ENCODE assay signal across 27 mouse cellular contexts in the genomic region with DNA sequence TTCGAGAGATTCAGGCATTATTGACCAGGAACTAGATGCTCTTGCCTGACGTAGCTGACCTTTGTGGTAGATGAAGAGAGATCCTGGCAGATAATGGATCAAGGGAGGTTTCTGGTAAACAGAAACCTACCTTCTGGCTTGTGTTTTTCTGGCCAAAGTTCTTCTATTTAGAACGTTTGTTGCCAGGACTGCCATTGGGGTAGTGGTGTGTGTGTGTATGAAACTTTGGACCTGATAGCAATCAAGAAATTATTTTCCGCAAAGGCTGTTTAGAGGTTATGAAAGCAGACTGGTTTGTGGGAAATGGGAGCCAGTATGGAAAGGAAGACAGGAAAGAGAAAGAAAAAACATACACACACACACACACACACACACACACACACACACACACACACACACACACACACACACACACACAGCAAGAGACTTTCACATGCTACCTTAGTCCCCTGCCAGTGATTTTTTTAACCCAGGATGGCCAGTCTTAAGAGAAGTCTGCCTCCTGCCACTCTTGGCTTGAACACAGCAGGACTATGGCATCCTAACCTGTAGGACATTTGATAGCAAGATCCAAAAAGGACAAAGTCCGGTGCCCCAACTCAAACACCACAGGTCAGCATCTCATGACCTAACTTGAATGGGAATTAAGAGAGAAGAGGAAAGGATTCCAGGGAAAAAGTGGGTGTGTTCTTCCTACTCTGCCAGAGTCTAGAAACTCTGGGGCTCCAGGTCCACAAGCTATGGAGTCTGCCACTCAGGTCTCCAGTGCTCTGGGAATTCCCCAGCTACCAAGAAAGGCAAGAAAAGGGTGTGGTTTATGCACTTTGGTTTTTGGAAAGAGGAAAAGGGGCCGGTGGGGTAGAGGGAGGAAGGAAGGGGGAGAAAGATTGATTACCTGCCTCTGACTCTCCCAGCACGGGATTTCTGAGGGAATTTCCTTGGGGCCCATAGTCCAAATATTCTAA. TPM values are rescaled to one million over a fixed set of nuclear protein-coding genes. Genes with fewer than 3 reads are reported as not detected.
DNase-seq lines count a peak whose midpoint lies in the region; ATAC-seq and TF ChIP-seq lines count a peak whose summit lies in the region.
"Had no signal": no experiment of that assay in that cellular context is flagged by ENCODE, and none has a peak within 500 bp of the region (broad histone marks: within the 10 kb centered on the region; RNA-seq: fewer than 3 reads in every experiment).

No protein-coding gene starts in this region.

- H3K27ac ChIP-seq in liver, adult 2 months (replicated peaks; ENCODE audit: insufficient read depth, low read depth, low read length), result peak overlapping the region; percentile 94
- peak overlapping the region; percentile 43 for H3K27ac ChIP-seq in intestine, embryonic 16.5 days (ENCODE audit: low read length)
- H3K27ac ChIP-seq in liver, embryonic 14.5 days, result no peak overlapping the region
- H3K27ac ChIP-seq in gastrocnemius, adult 2 months, result no peak overlapping the region
- H3K27ac ChIP-seq: forebrain, embryonic 15.5 days; heart, embryonic 13.5 days; hindbrain, embryonic 10.5 days; hindbrain, embryonic 15.5 days; layer of hippocampus, adult 2 months; left cerebral cortex, adult 2 months; limb, embryonic 12.5 days had no signal

- peak overlapping the region; percentile 51 for H3K9ac ChIP-seq in liver, adult 2 months (ENCODE audit: low read depth, low read length)
- H3K9ac ChIP-seq in intestine, embryonic 16.5 days (ENCODE audit: low read depth, low read length), result no peak overlapping the region
- H3K9ac ChIP-seq in liver, embryonic 14.5 days (replicated peaks), result no peak overlapping the region
- H3K9ac ChIP-seq: forebrain, embryonic 15.5 days; heart, embryonic 13.5 days; hindbrain, embryonic 15.5 days; limb, embryonic 12.5 days had no signal

- ATAC-seq in intestine, embryonic 16.5 days, result peak; percentile 64
- no peak for ATAC-seq in liver, embryonic 14.5 days (ENCODE audit: insufficient read depth)
- ATAC-seq: activated CD4-positive, CD25-positive, alpha-beta regulatory T cell, adult 4 months; forebrain, embryonic 15.5 days; inflammation-experienced regulatory T-cells, adult 6 months had no signal

- 13% methylated on average over 7 of the region's 7 CpGs for WGBS in liver, adult 2 months
- WGBS in intestine, embryonic 16.5 days, result 41% methylated on average over 7 of the region's 7 CpGs
- 31% methylated on average over 7 of the region's 7 CpGs for WGBS in liver, embryonic 14.5 days (ENCODE audit: insufficient replicate concordance)

- TF ChIP-seq EP300 in liver, embryonic 14.5 days (IDR thresholded peaks at IDR 0.05; ENCODE audit: low read depth), result no peak

- peaks cover 13% of the 10 kb centered on the region for H3K4me1 ChIP-seq in liver, adult 2 months (ENCODE audit: control insufficient read depth, insufficient read depth, low read length)
- H3K4me1 ChIP-seq in intestine, embryonic 16.5 days (ENCODE audit: control insufficient read depth, insufficient read depth, low read length), result peaks cover 13% of the 10 kb centered on the region; the same call in 1 of the 2 replicates
- H3K4me1 ChIP-seq in liver, embryonic 14.5 days (replicated peaks; ENCODE audit: control insufficient read depth in 2 of 2, insufficient read depth in 2 of 2, low read length in 1 of 2), result 0 out of 4 replicates have a peak, but pooled peaks cover 0 to 3% of the 10 kb centered on the region in 2 experiments
- H3K4me1 ChIP-seq: forebrain, embryonic 15.5 days; heart, embryonic 13.5 days; limb, embryonic 12.5 days had no signal

- TF ChIP-seq POLR2A in liver, adult 2 months (IDR thresholded peaks at IDR 0.05; ENCODE audit: extremely low read depth, insufficient read depth, low read length), result no peak

- no peak overlapping the region for H3K4me2 ChIP-seq in intestine, embryonic 16.5 days (ENCODE audit: low read depth, low read length)
- H3K4me2 ChIP-seq in liver, embryonic 14.5 days (ENCODE audit: low read depth), result peak overlapping the region; percentile 3; the same call in 1 of the 2 replicates
- H3K4me2 ChIP-seq: forebrain, embryonic 15.5 days; heart, embryonic 13.5 days; hindbrain, embryonic 15.5 days; limb, embryonic 12.5 days had no signal

- H3K4me3 ChIP-seq in liver, adult 2 months (ENCODE audit: insufficient read depth, low read depth, low read length), result peak overlapping the region; percentile 37; the same call in 1 of the 2 replicates
- no peak overlapping the region for H3K4me3 ChIP-seq in intestine, embryonic 16.5 days (ENCODE audit: low read length)
- H3K4me3 ChIP-seq in liver, embryonic 14.5 days (ENCODE audit: insufficient read depth in 1 of 2, low read depth in 2 of 2, low read length in 2 of 2), result no peak overlapping the region
- no peak overlapping the region for H3K4me3 ChIP-seq in gastrocnemius, adult 2 months
- H3K4me3 ChIP-seq: forebrain, embryonic 15.5 days; heart, embryonic 13.5 days; hindbrain, embryonic 10.5 days; hindbrain, embryonic 15.5 days; layer of hippocampus, adult 2 months; left cerebral cortex, adult 2 months; limb, embryonic 12.5 days had no signal

- peak; percentile 99 for DNase-seq in liver, adult 2 months (ENCODE audit: extremely low read depth, low read depth, low spot score)
- DNase-seq in liver, result no peak
- DNase-seq in liver, embryonic 14.5 days (ENCODE audit: low read depth in 3 of 3, low spot score in 3 of 3), result no peak
- no peak for DNase-seq in gastrocnemius, adult 2 months
- no peak for DNase-seq in cerebellum, postnatal 4 days (ENCODE audit: low spot score in 2 of 2)
- DNase-seq in right cerebral cortex, postnatal 10 days (ENCODE audit: low spot score in 2 of 2), result no peak
- DNase-seq: adrenal gland, adult 8-10 months; cerebellum, adult 8-10 months; cerebellum, postnatal 25 days; heart, postnatal 10 days; kidney, postnatal 25 days; lung, adult 18-20 months; lung, postnatal 10 days; midbrain, embryonic 14.5 days; right cerebral cortex, postnatal 4 days; thymus, adult 2 months; thymus, postnatal 36 days had no signal

- no peaks in the 10 kb centered on the region for H3K27me3 ChIP-seq in liver, adult 2 months (ENCODE audit: control insufficient read depth, insufficient read depth, low read length)
- H3K27me3 ChIP-seq in intestine, embryonic 16.5 days (replicated peaks; ENCODE audit: control insufficient read depth, insufficient read depth, low read length), result no peaks in the 10 kb centered on the region
- no peaks in the 10 kb centered on the region for H3K27me3 ChIP-seq in liver, embryonic 14.5 days (ENCODE audit: control insufficient read depth, insufficient read depth, low read length)
- H3K27me3 ChIP-seq: forebrain, embryonic 15.5 days; heart, embryonic 13.5 days; hindbrain, embryonic 15.5 days; limb, embryonic 12.5 days had no signal

- H3K79me2 ChIP-seq in liver, adult 2 months (ENCODE audit: control insufficient read depth, insufficient read depth, low read length), result no peaks in the 10 kb centered on the region

- TF ChIP-seq CTCF in liver, adult 2 months (IDR thresholded peaks at IDR 0.05; ENCODE audit: low read depth, low read length), result no peak
- no peak for TF ChIP-seq CTCF in liver, embryonic 14.5 days (IDR thresholded peaks at IDR 0.05; ENCODE audit: low read depth)
- no peak for TF ChIP-seq CTCF in gastrocnemius, adult 2 months (IDR thresholded peaks at IDR 0.05)

- no peaks in the 10 kb centered on the region for H3K36me3 ChIP-seq in liver, adult 2 months (ENCODE audit: control insufficient read depth, insufficient read depth, low read length)
- H3K36me3 ChIP-seq in intestine, embryonic 16.5 days (ENCODE audit: control insufficient read depth, insufficient read depth, low read length), result no peaks in the 10 kb centered on the region
- no peaks in the 10 kb centered on the region for H3K36me3 ChIP-seq in liver, embryonic 14.5 days (replicated peaks; ENCODE audit: control insufficient read depth, insufficient read depth, low read depth)
- H3K36me3 ChIP-seq: forebrain, embryonic 15.5 days; heart, embryonic 13.5 days; hindbrain, embryonic 10.5 days; hindbrain, embryonic 15.5 days; limb, embryonic 12.5 days had no signal

- H3K9me3 ChIP-seq in intestine, embryonic 16.5 days (ENCODE audit: control insufficient read depth, low read length), result no peaks in the 10 kb centered on the region
- no peaks in the 10 kb centered on the region for H3K9me3 ChIP-seq in liver, embryonic 14.5 days (ENCODE audit: control insufficient read depth, low read length)
- H3K9me3 ChIP-seq: forebrain, embryonic 15.5 days; heart, embryonic 13.5 days; hindbrain, embryonic 10.5 days; hindbrain, embryonic 15.5 days; limb, embryonic 12.5 days had no signal

- intact Hi-C loops in gastrocnemius, adult 2 months (cut with DNase I), result no loop called here

RNA-seq across cellular contexts. Expression of a gene that starts 21.8 kb away (rescaled TPM):
- 17.7 and 20.6 TPM in 2 replicates for total RNA-seq in liver, adult 2 months (2014; rRNA removed)
- 13.6 and 15.2 TPM in 2 replicates for polyA plus RNA-seq in liver, adult 2 months (2012; rRNA removed)
- 20.7 and 21.9 TPM in 2 replicates for polyA plus RNA-seq in intestine, embryonic 16.5 days (2015; fragmentation: Nextera tagmentation; extraction: Ambion mirVana)
- polyA plus RNA-seq in liver, embryonic 14.5 days (2012; rRNA removed), result 3.8 and 12.4 TPM in 2 replicates
- 18.1 and 20.4 TPM in 2 replicates for polyA plus RNA-seq in liver, embryonic 14.5 days (2014; fragmentation: Nextera tagmentation; extraction: Ambion mirVana)
- 10 to 100 TPM; 15.0 to 15.3 TPM for total RNA-seq in gastrocnemius, adult 2 months (2021)

Comparison
In these comparisons a context has a peak if more than half of its experiments do, and no peak if none do; other contexts are left out.
1. H3K27ac ChIP-seq: peak in liver, adult 2 months (single experiment) and intestine, embryonic 16.5 days (single experiment); none in liver, embryonic 14.5 days (single experiment) and gastrocnemius, adult 2 months (single experiment).